In the genomic region with DNA sequence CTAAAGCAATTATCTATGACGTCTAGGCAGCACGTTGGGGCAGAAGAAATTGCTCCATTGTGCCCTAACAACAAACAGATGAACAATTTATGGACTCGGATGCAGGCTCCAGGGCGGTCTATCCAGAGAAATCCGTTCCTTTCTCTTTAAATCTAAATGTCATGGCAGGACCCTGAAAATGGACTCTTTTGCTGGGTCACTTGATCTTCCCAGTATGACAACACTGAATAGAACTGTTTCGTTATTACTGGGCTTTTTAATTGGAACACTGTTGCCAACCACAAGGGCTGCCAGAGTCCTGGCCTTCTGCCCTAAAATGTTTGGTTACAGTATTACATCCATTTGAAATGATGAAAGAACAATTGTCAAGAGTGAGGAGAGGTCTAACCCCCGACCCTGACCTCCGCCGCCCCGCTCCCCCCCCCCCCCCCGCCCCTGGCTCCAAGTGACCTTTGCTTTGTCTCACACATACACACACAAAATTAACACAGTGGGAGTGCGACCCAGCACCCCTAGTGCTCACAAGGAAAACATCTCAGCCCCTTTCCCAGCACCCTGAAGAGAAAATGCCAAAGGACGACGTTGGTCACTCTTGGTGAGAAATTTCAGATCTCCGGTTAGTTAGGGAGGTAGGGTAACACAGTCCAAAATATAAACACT, we compare ENCODE assay signal across 8 mouse cellular contexts. TPM values are rescaled to one million over a fixed set of nuclear protein-coding genes. Genes with fewer than 3 reads are reported as not detected.
DNase-seq lines count a peak whose midpoint lies in the region; ATAC-seq and TF ChIP-seq lines count a peak whose summit lies in the region.

No protein-coding gene starts in this region.

- TF ChIP-seq CTCF in kidney, adult 2 months (conservative IDR thresholded peaks at IDR 0.05; ENCODE audit: insufficient read depth, insufficient read length, low read depth, low read length) = no peak

- H3K4me2 ChIP-seq in hindbrain, embryonic 15.5 days = peak overlapping the region; percentile 54
- peak overlapping the region; percentile 51 for H3K4me2 ChIP-seq in midbrain, embryonic 11.5 days

- no peak for TF ChIP-seq POLR2A in kidney, adult 2 months (IDR thresholded peaks at IDR 0.05; ENCODE audit: low read depth, low read length)

- 27% methylated on average over 15 of the region's 15 CpGs for WGBS in kidney, adult 2 months
- WGBS in hindbrain, embryonic 15.5 days = 9% methylated on average over 15 of the region's 15 CpGs
- WGBS in midbrain, embryonic 11.5 days = 26% methylated on average over 12 of the region's 15 CpGs

- H3K27ac ChIP-seq in kidney, adult 2 months (ENCODE audit: insufficient read depth, low read depth, low read length) = peak overlapping the region; percentile 54
- peak overlapping the region; percentile 89 for H3K27ac ChIP-seq in brown adipose tissue, adult 24 weeks (replicated peaks; ENCODE audit: low read depth, low read length)
- peak overlapping the region; percentile 0; the same call in 1 of the 2 replicates for H3K27ac ChIP-seq in hindbrain, embryonic 15.5 days (replicated peaks)
- H3K27ac ChIP-seq in midbrain, embryonic 11.5 days (ENCODE audit: low read depth, low read length) = no peak overlapping the region; the same call in 1 of the 2 replicates

- peak; percentile 32 for DNase-seq in kidney, adult 2 months
- no peak for DNase-seq in kidney, adult 11 months
- DNase-seq in midbrain, embryonic 11.5 days (ENCODE audit: low spot score, missing footprints) = no peak
- no peak for DNase-seq in right cerebral cortex, postnatal 4 days
- DNase-seq in thymus, postnatal 14 days = no peak
- no peak for DNase-seq in urinary bladder, adult 2 months (ENCODE audit: low spot score)

- no peak for ATAC-seq in hindbrain, embryonic 15.5 days (ENCODE audit: low FRiP score, low read depth)
- peak; percentile 44; the same call in 1 of the 2 replicates for ATAC-seq in midbrain, embryonic 11.5 days (ENCODE audit: low FRiP score)

- peak overlapping the region; percentile 21; the same call in 1 of the 2 replicates for H3K9ac ChIP-seq in hindbrain, embryonic 15.5 days
- H3K9ac ChIP-seq in midbrain, embryonic 11.5 days (ENCODE audit: low read length) = peak overlapping the region; percentile 51

- no peaks in the 10 kb centered on the region for H3K9me3 ChIP-seq in hindbrain, embryonic 15.5 days
- H3K9me3 ChIP-seq in midbrain, embryonic 11.5 days (ENCODE audit: control insufficient read depth, low read length) = no peaks in the 10 kb centered on the region

- no peaks in the 10 kb centered on the region for H3K27me3 ChIP-seq in kidney, adult 2 months (replicated peaks; ENCODE audit: control insufficient read depth, insufficient read depth, low read length)
- no peaks in the 10 kb centered on the region for H3K27me3 ChIP-seq in hindbrain, embryonic 15.5 days
- H3K27me3 ChIP-seq in midbrain, embryonic 11.5 days (ENCODE audit: control insufficient read depth, insufficient read depth, low read length) = no peaks in the 10 kb centered on the region

- no peaks in the 10 kb centered on the region for H3K36me3 ChIP-seq in kidney, adult 2 months (ENCODE audit: control insufficient read depth, insufficient read depth, low read length)
- H3K36me3 ChIP-seq in hindbrain, embryonic 15.5 days = no peaks in the 10 kb centered on the region
- H3K36me3 ChIP-seq in midbrain, embryonic 11.5 days (ENCODE audit: control insufficient read depth, insufficient read depth, low read length) = no peaks in the 10 kb centered on the region

- 0 out of 2 replicates have a peak, but pooled peaks cover 3% of the 10 kb centered on the region for H3K4me1 ChIP-seq in kidney, adult 2 months (ENCODE audit: control insufficient read depth, insufficient read depth, low read length)
- H3K4me1 ChIP-seq in brown adipose tissue, adult 24 weeks (ENCODE audit: control insufficient read depth, insufficient read depth, insufficient read length, low read length) = peaks cover 7% of the 10 kb centered on the region
- H3K4me1 ChIP-seq in hindbrain, embryonic 15.5 days (replicated peaks) = peaks cover 8% of the 10 kb centered on the region
- H3K4me1 ChIP-seq in midbrain, embryonic 11.5 days (ENCODE audit: control insufficient read depth, insufficient read depth, low read length) = peaks cover 11% of the 10 kb centered on the region

- peak overlapping the region; percentile 80 for H3K4me3 ChIP-seq in kidney, adult 2 months (ENCODE audit: insufficient read depth, low read depth, low read length)
- H3K4me3 ChIP-seq in brown adipose tissue, adult 24 weeks (ENCODE audit: insufficient read depth, low read depth, low read length) = peak overlapping the region; percentile 85
- peak overlapping the region; percentile 28 for H3K4me3 ChIP-seq in hindbrain, embryonic 15.5 days
- H3K4me3 ChIP-seq in midbrain, embryonic 11.5 days (ENCODE audit: low read depth, low read length) = peak overlapping the region; percentile 22

RNA-seq across cellular contexts. Expression of a gene that starts 0.8 kb away (rescaled TPM):
- polyA plus RNA-seq in kidney, adult 2 months (2012; rRNA removed) = 21.2 and 21.4 TPM in 2 replicates
- 30.2 and 34.3 TPM in 2 replicates for polyA plus RNA-seq in brown adipose tissue, adult 24 weeks (2012; ENCODE audit: insufficient read depth, insufficient read length, missing spikeins)
- 4.5 and 5.1 TPM in 2 replicates for polyA plus RNA-seq in hindbrain, embryonic 15.5 days (2015; fragmentation: Nextera tagmentation; extraction: Ambion mirVana)
- polyA plus RNA-seq in midbrain, embryonic 11.5 days (2014; fragmentation: Nextera tagmentation; extraction: Ambion mirVana) = 2.7 and 3.3 TPM in 2 replicates
- 13.8 and 14.8 TPM in 2 replicates for polyA plus RNA-seq in urinary bladder, adult 2 months (2012; rRNA removed)

RNA-seq across cellular contexts. Expression of a gene that starts 11.6 kb away (rescaled TPM):
- polyA plus RNA-seq in kidney, adult 2 months (2012; rRNA removed) = 9.4 and 10.3 TPM in 2 replicates
- polyA plus RNA-seq in brown adipose tissue, adult 24 weeks (2012; ENCODE audit: insufficient read depth, insufficient read length, missing spikeins) = 2.1 TPM in 1 of 2 replicates, not detected in the other
- 2.3 and 2.7 TPM in 2 replicates for polyA plus RNA-seq in hindbrain, embryonic 15.5 days (2015; fragmentation: Nextera tagmentation; extraction: Ambion mirVana)
- polyA plus RNA-seq in midbrain, embryonic 11.5 days (2014; fragmentation: Nextera tagmentation; extraction: Ambion mirVana) = 5.3 and 6.4 TPM in 2 replicates
- polyA plus RNA-seq in urinary bladder, adult 2 months (2012; rRNA removed) = 0.47 and 1.7 TPM in 2 replicates

RNA-seq across cellular contexts. Expression of a gene that starts 14.2 kb away (rescaled TPM):
- polyA plus RNA-seq in kidney, adult 2 months (2012; rRNA removed) = not detected in 2 replicates
- polyA plus RNA-seq in brown adipose tissue, adult 24 weeks (2012; ENCODE audit: insufficient read depth, insufficient read length, missing spikeins) = not detected in 2 replicates
- polyA plus RNA-seq in hindbrain, embryonic 15.5 days (2015; fragmentation: Nextera tagmentation; extraction: Ambion mirVana) = not detected in 2 replicates
- polyA plus RNA-seq in midbrain, embryonic 11.5 days (2014; fragmentation: Nextera tagmentation; extraction: Ambion mirVana) = not detected in 2 replicates
- not detected in 2 replicates for polyA plus RNA-seq in urinary bladder, adult 2 months (2012; rRNA removed)

RNA-seq across cellular contexts. Expression of a gene that starts 25.8 kb away (rescaled TPM):
- 473 and 571 TPM in 2 replicates for polyA plus RNA-seq in kidney, adult 2 months (2012; rRNA removed)
- 190 and 234 TPM in 2 replicates for polyA plus RNA-seq in brown adipose tissue, adult 24 weeks (2012; ENCODE audit: insufficient read depth, insufficient read length, missing spikeins)
- 19.3 and 25.4 TPM in 2 replicates for polyA plus RNA-seq in hindbrain, embryonic 15.5 days (2015; fragmentation: Nextera tagmentation; extraction: Ambion mirVana)
- polyA plus RNA-seq in midbrain, embryonic 11.5 days (2014; fragmentation: Nextera tagmentation; extraction: Ambion mirVana) = 25.3 and 25.7 TPM in 2 replicates
- 193 and 203 TPM in 2 replicates for polyA plus RNA-seq in urinary bladder, adult 2 months (2012; rRNA removed)

RNA-seq across cellular contexts. Expression of a gene that starts 26.1 kb away (rescaled TPM):
- polyA plus RNA-seq in kidney, adult 2 months (2012; rRNA removed) = 0.43 and 0.44 TPM in 2 replicates
- 0.59 and 1.0 TPM in 2 replicates for polyA plus RNA-seq in brown adipose tissue, adult 24 weeks (2012; ENCODE audit: insufficient read depth, insufficient read length, missing spikeins)
- polyA plus RNA-seq in hindbrain, embryonic 15.5 days (2015; fragmentation: Nextera tagmentation; extraction: Ambion mirVana) = 0.34 and 0.38 TPM in 2 replicates
- polyA plus RNA-seq in midbrain, embryonic 11.5 days (2014; fragmentation: Nextera tagmentation; extraction: Ambion mirVana) = 0.83 and 1.1 TPM in 2 replicates
- polyA plus RNA-seq in urinary bladder, adult 2 months (2012; rRNA removed) = 0.45 and 0.86 TPM in 2 replicates

Comparison
In these comparisons a context has a peak if more than half of its experiments do, and no peak if none do; other contexts are left out.
1. H3K4me3 ChIP-seq: peak in every context shown above with its lines; median percentile 85 in brown adipose tissue, adult 24 weeks; 80 in kidney, adult 2 months; 28 in hindbrain, embryonic 15.5 days; 22 in midbrain, embryonic 11.5 days.